Mouse (Mus musculus) C3H10T1/2 (cell line): ENCODE results near the gene Nom1. TPM values are rescaled to one million over a fixed set of nuclear protein-coding genes. Genes with fewer than 3 reads are reported as not detected.

Source experiments
- polyA plus RNA-seq, 2 experiments: library from polyadenylated mRNA; unstranded; fragments of >200 nt; fragmentation: generic; extraction: Trizol; gene quantifications; one replicate each; pipeline ENCODE4 v1.2.1; 2012; ENCODE audit warnings: missing spikeins in 2 of 2

Gene Nom1
- 10 to 100 TPM in 1 of 2 experiments, 1 to 10 TPM in 1; 1.9 to 12.3 TPM for polyA plus RNA-seq

GRCm38 (mm10) chr5:29434228-29434871 is at the start of gene Nom1:
TSS of gene Nom1 (plus strand) at chr5:29434664.

GRCm38 (mm10) chr5:29478208-29479197 is 44.0 kb downstream of the Nom1 start, which contains the start of gene Mnx1:
TSS of gene Mnx1 (minus strand) at chr5:29478470.

Other genes with a start within 250 kb of the Nom1 start
- gene Rnf32, start 238.7 kb upstream of the Nom1 start, polyA plus RNA-seq: under 1 TPM in 1 of 2 experiments, not detected in 1; 0.02 TPM
- 1 to 10 TPM in 1 of 2 experiments, under 1 TPM in 1; 0.22 to 1.5 TPM for gene Lmbr1, start 56.3 kb upstream of the Nom1 start, polyA plus RNA-seq
- gene Mnx1, start 43.8 kb downstream of the Nom1 start, polyA plus RNA-seq: not detected
- gene Ube3c, start 134.6 kb downstream of the Nom1 start, polyA plus RNA-seq: 10 to 100 TPM in 1 of 2 experiments, 1 to 10 TPM in 1; 3.5 to 18.0 TPM